Mouse (Mus musculus): ENCODE data around the gene Tmem30a.

- no peak for TF ChIP-seq CTCF (IDR thresholded peaks at IDR 0.05; ENCODE audit: insufficient read depth, low read length)
- no peak for TF ChIP-seq POLR2A (IDR thresholded peaks at IDR 0.05; ENCODE audit: borderline replicate concordance, extremely low read depth, low read depth, low read length)
Observed at GRCm38 (mm10) chr9:79755311-79755710, 38.0 kb downstream of the Tmem30a start.

Measured in lung, adult 2 months (tissue).